Mouse (Mus musculus) CH12.LX (cell line): ENCODE measurements around the gene Psenen. TPM values are rescaled to one million over a fixed set of nuclear protein-coding genes. Genes with fewer than 3 reads are reported as not detected.

Experiments
- DNase-seq: peaks from one replicate; pipeline ENCODE4 v3.0.0-alpha.2; 2013; ENCODE audit errors: extremely low read depth
- H3K27ac ChIP-seq: 2 replicates; pipeline ENCODE4 v1.5.1; 2012; ENCODE audit warnings: low read depth, mild to moderate bottlenecking, control low read depth, moderate library complexity; ENCODE audit not compliant: insufficient read depth
- H3K27me3 ChIP-seq: replicated peaks from 2 replicates; pipeline ENCODE3; 2012; ENCODE audit warnings: inconsistent platforms
- H3K36me3 ChIP-seq, 2 experiments: replicated peaks in 1 of 2; 2 replicates each; pipeline versions ENCODE3 to v1.6.1; 2012; ENCODE audit warnings: inconsistent platforms in 1 of 2, low read length in 1 of 2, mild to moderate bottlenecking in 1 of 2, mixed read lengths in 1 of 2, moderate library complexity in 1 of 2; ENCODE audit not compliant: control insufficient read depth in 1 of 2, insufficient read depth in 1 of 2
- H3K4me1 ChIP-seq, 2 experiments: 2 replicates each; pipeline ENCODE4 v1.6.1; 2012; ENCODE audit warnings: inconsistent platforms in 1 of 2, moderate library complexity in 1 of 2; ENCODE audit not compliant: insufficient read depth in 2 of 2, control insufficient read depth in 1 of 2
- H3K4me2 ChIP-seq: 2 replicates; pipeline ENCODE4 v1.6.1; 2012; ENCODE audit warnings: low read depth, mild to moderate bottlenecking, control low read depth; ENCODE audit not compliant: poor library complexity, insufficient read depth, severe bottlenecking
- H3K4me3 ChIP-seq, 3 experiments: fragments of 150-350 bp in 1 of 3; sonication (generic) in 1 of 3; replicated peaks in 1 of 3; 2 replicates each; pipeline versions ENCODE3 to v1.5.1; 2011 to 2012; ENCODE audit warnings: low read depth in 2 of 3, low read length in 2 of 3, mild to moderate bottlenecking in 2 of 3, moderate library complexity in 2 of 3, control low read depth in 1 of 3, improper control_type of control experiment in 1 of 3, inconsistent platforms in 1 of 3, mixed read lengths in 1 of 3; ENCODE audit not compliant: poor library complexity in 1 of 3
- H3K79me2 ChIP-seq: replicated peaks from 2 replicates; pipeline ENCODE4 v1.6.1; 2012; ENCODE audit warnings: mild to moderate bottlenecking, moderate library complexity; ENCODE audit not compliant: control insufficient read depth, poor library complexity, insufficient read depth, severe bottlenecking; ENCODE audit errors: extremely low read depth
- H3K9ac ChIP-seq: 2 replicates; pipeline ENCODE4 v1.6.1; 2012; ENCODE audit warnings: low read depth, mild to moderate bottlenecking, control low read depth, moderate library complexity; ENCODE audit not compliant: insufficient read depth
- H3K9me3 ChIP-seq: replicated peaks from 2 replicates; pipeline ENCODE3; 2012; ENCODE audit warnings: low read length, inconsistent platforms, mixed read lengths
- CHD1 ChIP-seq: IDR thresholded peaks from 2 replicates; pipeline ENCODE4 v1.6.1; 2012; ENCODE audit warnings: low read depth, low read length, improper control_type of control experiment, inconsistent platforms
- CHD2 ChIP-seq: IDR thresholded peaks from 2 replicates; pipeline ENCODE4 v1.6.1; 2011; ENCODE audit warnings: low read length, improper control_type of control experiment
- CTCF ChIP-seq, 2 experiments: IDR thresholded peaks in 1 of 2; conservative IDR thresholded peaks in 1 of 2; 2 replicates each; pipeline ENCODE4 v1.5.1; 2011 to 2012; ENCODE audit warnings: low read depth in 2 of 2, low read length in 2 of 2, improper control_type of control experiment in 1 of 2, inconsistent platforms in 1 of 2, mild to moderate bottlenecking in 1 of 2, moderate library complexity in 1 of 2
- E2F4 ChIP-seq: IDR thresholded peaks from 2 replicates; pipeline ENCODE4 v1.6.1; 2011; ENCODE audit warnings: low read depth, low read length, improper control_type of control experiment; ENCODE audit not compliant: insufficient replicate concordance
- ELF1 ChIP-seq: IDR thresholded peaks from 2 replicates; pipeline ENCODE4 v1.6.1; 2014; ENCODE audit warnings: low read depth, mild to moderate bottlenecking, inconsistent platforms, low read length, improper control_type of control experiment
- EP300 ChIP-seq: IDR thresholded peaks from 2 replicates; pipeline ENCODE4 v1.6.1; 2011; ENCODE audit warnings: low read length, improper control_type of control experiment
- ETS1 ChIP-seq: conservative IDR thresholded peaks from 2 replicates; pipeline ENCODE4 v1.6.1; 2012; ENCODE audit warnings: low read depth, mild to moderate bottlenecking, inconsistent platforms, low read length, improper control_type of control experiment, moderate library complexity
- HCFC1 ChIP-seq: IDR thresholded peaks from 2 replicates; pipeline ENCODE4 v1.6.1; 2012; ENCODE audit warnings: low read depth, mild to moderate bottlenecking, inconsistent platforms, low read length, improper control_type of control experiment
- JUND ChIP-seq: conservative IDR thresholded peaks from 2 replicates; pipeline ENCODE4 v1.6.1; 2011; ENCODE audit warnings: low read depth, low read length, improper control_type of control experiment
- KAT2A ChIP-seq: IDR thresholded peaks from 2 replicates; pipeline ENCODE4 v1.6.1; 2012; ENCODE audit warnings: low read length, improper control_type of control experiment, inconsistent platforms; ENCODE audit not compliant: insufficient replicate concordance
- MAX ChIP-seq: IDR thresholded peaks from 2 replicates; pipeline ENCODE4 v1.6.1; 2011; ENCODE audit warnings: low read length, improper control_type of control experiment
- MAZ ChIP-seq: IDR thresholded peaks from 2 replicates; pipeline ENCODE4 v1.6.1; 2012; ENCODE audit warnings: low read depth, mild to moderate bottlenecking, inconsistent platforms, low read length, improper control_type of control experiment, moderate library complexity
- MEF2A ChIP-seq: IDR thresholded peaks from 2 replicates; pipeline ENCODE4 v1.6.1; 2014; ENCODE audit warnings: low read depth, mild to moderate bottlenecking, inconsistent platforms, low read length, improper control_type of control experiment, borderline replicate concordance
- MXI1 ChIP-seq: IDR thresholded peaks from 2 replicates; pipeline ENCODE4 v1.6.1; 2011; ENCODE audit warnings: mild to moderate bottlenecking, low read depth, low read length, improper control_type of control experiment
- MYC ChIP-seq: IDR thresholded peaks from 2 replicates; pipeline ENCODE4 v1.6.1; 2011; ENCODE audit warnings: low read depth, mild to moderate bottlenecking, improper control_type of control experiment, low read length
- NELFE ChIP-seq: IDR thresholded peaks from 2 replicates; pipeline ENCODE4 v1.6.1; 2011; ENCODE audit warnings: low read depth, low read length, improper control_type of control experiment
- NRF1 ChIP-seq: IDR thresholded peaks from 2 replicates; pipeline ENCODE4 v1.6.1; 2014; ENCODE audit warnings: low read depth, mild to moderate bottlenecking, inconsistent platforms, low read length, improper control_type of control experiment, moderate library complexity
- PAX5 ChIP-seq: IDR thresholded peaks from 2 replicates; pipeline ENCODE4 v1.6.1; 2012; ENCODE audit warnings: low read length, inconsistent platforms, mixed read lengths
- POLR2A ChIP-seq: IDR thresholded peaks from 2 replicates; pipeline ENCODE4 v1.6.1; 2011; ENCODE audit warnings: low read depth, mild to moderate bottlenecking, improper control_type of control experiment, low read length
- RAD21 ChIP-seq: IDR thresholded peaks from 2 replicates; pipeline ENCODE4 v1.6.1; 2011; ENCODE audit warnings: low read depth, mild to moderate bottlenecking, low read length, improper control_type of control experiment, moderate library complexity
- RCOR1 ChIP-seq: conservative IDR thresholded peaks from 2 replicates; pipeline ENCODE4 v1.6.1; 2012; ENCODE audit warnings: low read depth, mild to moderate bottlenecking, inconsistent platforms, low read length, improper control_type of control experiment
- SIN3A ChIP-seq: IDR thresholded peaks from 2 replicates; pipeline ENCODE4 v1.6.1; 2012; ENCODE audit warnings: low read length, improper control_type of control experiment, inconsistent platforms
- TBP ChIP-seq: conservative IDR thresholded peaks from 2 replicates; pipeline ENCODE4 v1.6.1; 2011; ENCODE audit warnings: low read depth, low read length, improper control_type of control experiment
- TCF12 ChIP-seq: IDR thresholded peaks from 2 replicates; pipeline ENCODE4 v1.6.1; 2014; ENCODE audit warnings: low read depth, mild to moderate bottlenecking, inconsistent platforms, low read length, improper control_type of control experiment
- USF1 ChIP-seq: IDR thresholded peaks from 2 replicates; pipeline ENCODE4 v1.6.1; 2014; ENCODE audit warnings: low read depth, mild to moderate bottlenecking, inconsistent platforms, low read length, improper control_type of control experiment
- ZKSCAN1 ChIP-seq: IDR thresholded peaks from 2 replicates; pipeline ENCODE4 v1.6.1; 2012; ENCODE audit warnings: low read depth, inconsistent platforms, low read length, improper control_type of control experiment, borderline replicate concordance
- ZMIZ1 ChIP-seq: IDR thresholded peaks from 2 replicates; pipeline ENCODE4 v1.6.1; 2012; ENCODE audit warnings: low read depth, mild to moderate bottlenecking, inconsistent platforms, low read length, improper control_type of control experiment
- dilution Hi-C: fragments of 300-500 bp; cut with MboI; formaldehyde crosslinking; loops from 2 replicates; pipeline ENCODE4 v1.14.3; 2020; ENCODE audit warnings: low sequenced_read_pairs; ENCODE audit not compliant: extremely low pct_unique_long_range_greater_than_20kb, extremely low pct_ligation_motif_present
- in situ Hi-C: fragments of 300-500 bp; cut with MboI; formaldehyde crosslinking; loops from 3 replicates; pipeline ENCODE4 v1.14.3; 2019; ENCODE audit warnings: low sequenced_read_pairs, low pct_ligation_motif_present, low pct_unique_long_range_greater_than_20kb, mixed read lengths
- polyA plus RNA-seq: library from polyadenylated mRNA; unstranded; fragments of >175 nt; gene quantifications from 2 replicates; pipeline ENCODE4 v1.2.1, GENCODE M21; 2012; ENCODE audit warnings: low read depth; ENCODE audit not compliant: insufficient read length
- total RNA-seq, 2 experiments: library from RNA; depleted of rRNA; stranded (reverse); fragments of 300-350 nt in 1 of 2; fragments of >200 nt in 1 of 2; gene quantifications; 2 replicates each; pipeline ENCODE4 v1.2.3; 2012 to 2014

The Psenen gene
- total and polyA plus RNA-seq, 3 experiments = 55.2 to 121 (median 92.7) TPM

DNA sequence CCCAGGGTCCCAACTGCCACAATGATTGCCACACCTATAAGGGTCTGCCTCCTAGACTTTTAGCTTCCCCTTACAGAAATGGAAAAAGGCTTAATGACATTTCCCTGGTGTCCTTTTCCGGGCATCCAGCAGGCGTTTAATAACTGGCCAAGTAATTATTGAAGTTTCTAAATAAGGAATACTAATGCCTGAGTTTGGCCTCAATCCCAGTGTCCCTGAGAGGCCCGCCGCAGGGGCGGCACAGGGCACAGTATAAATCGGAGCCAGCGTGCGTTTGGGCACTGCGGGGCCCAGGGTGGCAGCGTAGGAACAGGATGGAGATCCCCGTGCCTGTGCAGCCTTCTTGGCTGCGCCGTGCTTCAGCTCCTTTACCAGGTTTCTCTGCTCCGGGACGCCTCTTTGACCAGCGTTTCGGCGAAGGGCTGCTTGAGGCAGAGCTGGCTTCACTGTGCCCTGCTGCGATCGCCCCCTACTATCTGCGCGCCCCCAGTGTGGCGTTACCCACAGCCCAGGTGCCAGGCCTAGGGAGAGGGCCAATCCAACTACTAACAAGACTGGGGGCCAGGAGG lies 10.3 kb downstream of the Psenen start:
- dilution Hi-C loops = no loop called here
- TF ChIP-seq NRF1 (no peak), JUND (no peak), MAZ (no peak), EP300 (no peak), HCFC1 (no peak), ETS1 (no peak), MEF2A (no peak), CTCF (conservative IDR thresholded peaks at IDR 0.05 in 1 of 2, IDR thresholded peaks at IDR 0.05 in 1 of 2; ENCODE audit: low read depth in 2 of 2, low read length in 2 of 2) (no peak), KAT2A (no peak), MXI1 (0 out of 2 replicates have a peak, but pooled peaks have one; percentile 60), ZKSCAN1 (no peak), PAX5 (no peak), MAX (no peak), TCF12 (no peak), SIN3A (peak; percentile 3; the same call in 1 of the 2 replicates), ELF1 (no peak)
- Histone ChIP-seq H3K79me2 (peaks cover 1% of the 10 kb centered on the region), H3K9ac (peak overlapping the region; percentile 83), H3K4me2 (peak overlapping the region; percentile 82), H3K36me3 (peaks cover 32 to 55% of the 10 kb centered on the region in 2 experiments), H3K27me3 (no peaks in the 10 kb centered on the region), H3K9me3 (no peaks in the 10 kb centered on the region), H3K27ac (peak overlapping the region; percentile 48), H3K4me3 (peak overlapping the region; percentile 54 to 71 (median 70)), H3K4me1 (peaks cover 5 to 29% of the 10 kb centered on the region in 2 experiments; a peak in 3 of 4 replicates)
- in situ Hi-C loops = no loop called here
- no peak for DNase-seq

DNA sequence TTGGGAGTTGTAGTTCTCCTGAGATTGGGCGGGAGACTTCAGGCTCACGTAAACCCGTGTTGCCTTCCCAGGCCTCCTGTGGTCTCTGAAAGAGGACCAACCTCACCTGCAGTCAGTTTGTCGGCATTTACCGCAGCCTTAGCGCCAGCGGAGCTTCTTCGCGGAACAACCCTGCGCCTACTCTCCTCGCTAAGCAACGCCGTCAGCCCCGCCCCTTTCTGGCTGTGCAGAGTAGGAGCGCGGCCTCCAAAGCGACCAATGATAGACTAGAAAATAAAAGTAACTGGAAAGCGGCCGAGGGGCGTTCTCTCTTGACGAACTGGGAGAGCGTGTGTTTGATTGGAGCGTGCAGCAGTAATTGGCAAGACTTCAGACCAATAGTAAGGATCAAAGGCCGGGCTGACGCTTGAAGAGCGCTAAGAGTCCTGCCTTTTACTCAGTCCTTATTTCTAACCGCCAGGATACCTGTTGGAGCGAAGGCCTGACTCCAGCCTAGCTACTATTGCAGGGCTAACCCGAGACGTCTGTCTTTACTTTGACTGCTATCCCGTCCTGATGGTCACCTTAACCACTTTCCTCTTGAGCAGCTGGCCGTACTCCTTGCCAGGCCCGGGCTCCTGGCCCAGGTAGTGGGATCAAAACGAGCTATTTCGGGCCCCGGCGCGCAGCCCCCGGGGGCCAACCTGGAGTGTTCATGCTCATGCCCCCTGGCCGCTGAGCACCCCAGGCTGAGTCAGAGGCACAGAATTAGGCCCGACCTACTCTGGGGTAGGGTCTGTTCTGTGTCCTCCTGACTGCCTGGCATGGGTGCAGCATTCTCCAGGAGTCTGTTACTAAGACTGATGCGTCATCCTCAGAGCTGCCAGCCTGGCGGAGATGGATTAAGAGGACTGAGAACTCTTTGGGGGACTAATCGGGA lies 11.1 kb downstream of the Psenen start, which contains the start of the genes Hspb6 and Proser3:
TSS of gene Hspb6 (plus strand) at position 77 of the 919 bp plus-strand sequence.
TSS of gene Proser3 (minus strand) at position 198 of the 919 bp plus-strand sequence.
- H3K9ac ChIP-seq = peak within 1 kb of the TSS; percentile 83
- H3K27me3 ChIP-seq = no peaks in the 10 kb centered on the region
- peak; percentile 99 for DNase-seq
- peak within 1 kb of the TSS; percentile 71 to 93 (median 83) for H3K4me3 ChIP-seq
- H3K27ac ChIP-seq = peak within 1 kb of the TSS; percentile 92
- no peaks in the 10 kb centered on the region for H3K9me3 ChIP-seq
- H3K4me2 ChIP-seq = peak within 1 kb of the TSS; percentile 82
- peaks cover 32 to 52% of the 10 kb centered on the region in 2 experiments for H3K36me3 ChIP-seq
- no peaks in the 10 kb centered on the region; the same call in 1 of the 2 replicates for H3K79me2 ChIP-seq
- peaks cover 2 to 21% of the 10 kb centered on the region in 2 experiments; a peak in 3 of 4 replicates for H3K4me1 ChIP-seq
- dilution Hi-C loops (no loop called here), in situ Hi-C loops (no loop called here)
- peak; percentile 53; the same call in 1 of the 2 replicates for TF ChIP-seq ELF1
- peak; percentile 47 for TF ChIP-seq NRF1
- TF ChIP-seq ZKSCAN1 = no peak
- TF ChIP-seq CHD2 = peak; percentile 92
- TF ChIP-seq SIN3A = peak; percentile 86
- TF ChIP-seq MAX = peak; percentile 67
- TF ChIP-seq CHD1 = 0 out of 2 replicates have a peak, but pooled peaks have one; percentile 53
- TF ChIP-seq KAT2A = 0 out of 2 replicates have a peak, but pooled peaks have one; percentile 38
- peak; percentile 79 for TF ChIP-seq TCF12
- TF ChIP-seq ZMIZ1 = peak; percentile 95
- no peak for TF ChIP-seq RCOR1
- peak; percentile 95 for TF ChIP-seq POLR2A
- TF ChIP-seq MXI1 = peak; percentile 48
- TF ChIP-seq ETS1 = 0 out of 2 replicates have a peak, but pooled peaks have one; percentile 18
- TF ChIP-seq MYC = peak; percentile 37; the same call in 1 of the 2 replicates
- TF ChIP-seq TBP = peak; percentile 95
- peak; percentile 62; the same call in 1 of the 2 replicates for TF ChIP-seq HCFC1
- peak; percentile 78; the same call in 1 of the 2 replicates for TF ChIP-seq E2F4
- no peak for TF ChIP-seq USF1
- TF ChIP-seq MEF2A = no peak
- peak; percentile 98 for TF ChIP-seq NELFE
- no peak for TF ChIP-seq RAD21
